Mouse (Mus musculus): ENCODE data around the gene Ndufv3. TPM values are rescaled to one million over a fixed set of nuclear protein-coding genes. Genes with fewer than 3 reads are reported as not detected.

Gene Ndufv3
- total RNA-seq, 1 experiment from 2014 or later = 547 TPM

DNA sequence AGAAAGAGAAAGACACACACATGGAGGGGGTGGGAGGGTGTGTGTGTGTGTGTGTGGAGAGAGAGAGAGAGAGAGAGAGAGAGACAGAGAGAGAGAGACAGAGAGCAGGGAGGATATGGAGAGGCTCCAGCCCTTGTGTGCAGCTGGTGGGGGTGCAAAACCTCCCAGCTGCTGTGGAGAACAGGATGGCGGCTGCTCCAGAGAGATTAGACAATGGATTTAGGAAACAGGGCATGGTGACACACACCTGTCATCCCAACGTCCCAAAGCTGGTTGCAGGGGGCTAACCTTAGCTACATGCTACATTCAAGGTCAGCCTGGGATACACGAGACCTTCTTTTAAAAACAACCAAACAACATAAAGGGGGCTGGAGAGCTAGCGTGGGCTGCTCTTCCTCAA lies 36.3 kb downstream of the Ndufv3 start:
- no peak for DNase-seq

DNA sequence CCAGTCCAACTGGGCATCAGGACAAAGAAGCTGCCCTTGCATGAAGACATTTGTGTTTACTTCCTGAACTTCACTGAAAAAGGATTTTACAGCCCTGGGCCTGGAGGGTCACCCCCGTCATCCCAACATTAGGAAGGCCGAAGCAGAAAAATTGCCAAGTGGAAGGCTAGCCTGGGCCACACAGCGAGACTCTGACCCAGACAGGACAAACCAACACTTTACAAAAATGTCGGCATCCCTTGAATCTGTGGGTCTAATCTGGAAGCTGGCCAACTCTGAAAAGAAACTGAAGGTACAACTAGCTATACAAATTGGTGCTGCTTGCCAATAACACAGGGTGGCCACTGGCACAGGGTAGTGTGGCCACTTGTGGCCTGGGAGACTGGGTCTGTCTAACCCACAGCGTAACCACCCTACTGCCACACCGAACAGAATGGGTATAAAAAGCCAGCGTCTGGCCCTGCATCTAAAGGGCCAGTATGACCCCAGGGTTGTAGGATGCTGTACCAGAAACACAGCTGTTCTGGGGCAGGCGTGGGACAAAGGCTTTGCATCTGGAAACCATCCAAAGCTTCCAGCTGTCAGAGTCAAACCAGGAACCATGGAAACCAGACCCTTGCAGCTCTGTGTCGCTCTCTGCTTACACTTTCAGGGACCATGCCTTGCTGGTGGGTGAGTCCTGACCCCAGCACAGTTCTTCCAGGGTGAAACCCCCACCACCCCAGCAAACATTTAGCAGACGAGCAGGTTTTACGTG lies 37.4 kb downstream of the Ndufv3 start:
- DNase-seq = no peak

DNA sequence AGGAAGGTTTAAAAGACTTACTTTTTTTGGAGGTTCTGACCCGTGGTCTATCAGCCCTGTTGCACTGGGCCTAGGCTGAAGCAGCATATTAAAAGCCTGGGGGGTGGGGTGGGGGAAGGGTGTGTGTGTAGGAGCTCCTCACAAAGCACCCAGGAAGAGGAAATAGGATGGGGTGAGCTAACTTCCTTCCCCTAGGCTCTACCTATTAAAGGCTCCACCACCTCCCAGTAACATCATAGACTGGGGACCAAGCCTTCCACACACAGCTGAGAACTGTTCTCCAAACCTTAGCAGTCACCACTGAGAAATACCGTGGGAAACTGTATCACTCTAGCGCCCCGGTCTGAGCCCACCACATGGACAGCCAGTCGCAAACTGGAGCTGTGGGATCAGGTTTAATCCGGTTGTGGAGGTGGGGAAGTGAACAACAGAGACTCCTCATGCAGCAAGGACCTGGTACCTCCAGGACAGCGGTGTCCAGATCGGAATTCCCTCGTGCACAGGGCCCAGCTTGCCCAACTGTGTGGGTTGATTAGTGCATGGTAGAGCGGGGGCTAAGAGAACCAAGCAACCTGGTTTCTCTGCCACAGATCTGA lies 38.1 kb downstream of the Ndufv3 start:
- no peak for DNase-seq

DNA sequence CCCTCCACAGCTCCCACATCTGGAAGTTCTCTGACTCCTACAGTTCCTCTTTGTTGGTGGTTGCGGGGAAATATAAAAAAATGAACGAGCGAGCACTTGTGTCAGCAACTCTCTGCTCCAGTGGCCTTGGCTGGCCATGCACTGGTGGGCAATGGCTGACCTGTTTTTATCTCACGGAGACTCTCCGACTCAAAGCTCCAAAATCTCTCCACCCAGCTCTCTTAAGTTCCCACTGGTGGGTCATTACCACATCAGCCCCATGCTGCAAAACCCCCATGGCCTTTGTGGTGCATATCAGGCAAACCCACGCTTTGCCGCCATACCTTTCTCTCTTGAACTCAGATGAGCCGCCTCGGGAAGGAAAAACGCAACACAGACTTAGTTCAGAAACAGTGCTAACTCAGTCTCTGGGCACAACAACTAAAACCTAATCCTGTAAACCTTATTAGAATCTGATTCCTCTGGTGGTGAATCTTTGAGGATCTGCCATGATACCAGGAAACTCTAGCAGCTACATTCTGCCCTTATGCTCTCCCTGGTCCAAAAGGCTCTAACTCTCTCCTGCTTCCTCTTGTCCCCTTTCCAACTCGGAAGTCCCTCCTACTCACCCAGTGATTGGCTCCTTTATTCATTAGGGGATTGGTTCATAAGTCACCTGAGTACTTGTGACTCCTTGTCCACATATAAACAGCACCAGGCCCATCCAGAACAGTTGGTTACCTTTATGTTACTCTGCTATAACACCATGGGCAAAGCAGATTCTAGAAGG lies 39.3 kb downstream of the Ndufv3 start:
- DNase-seq = no peak

DNA sequence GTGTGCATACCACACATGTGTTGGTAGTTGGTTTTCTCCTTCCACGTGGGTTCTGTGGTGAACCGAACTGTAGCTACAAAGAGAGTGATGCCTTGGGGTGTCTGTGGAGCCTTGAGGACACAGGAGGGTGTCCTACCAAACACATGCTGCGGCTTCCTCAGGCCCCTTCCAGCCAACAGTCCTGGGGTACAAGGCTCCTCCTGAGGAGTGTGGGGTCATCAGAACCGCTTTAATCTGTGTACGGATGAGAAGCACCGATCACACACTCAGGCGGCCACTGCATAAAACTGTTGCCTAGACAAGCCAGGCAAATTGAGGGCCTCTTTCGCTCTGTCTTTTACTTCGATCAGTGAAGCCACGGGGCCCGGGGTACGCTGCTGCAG lies 43.7 kb downstream of the Ndufv3 start:
- peak; percentile 58 for DNase-seq

DNA sequence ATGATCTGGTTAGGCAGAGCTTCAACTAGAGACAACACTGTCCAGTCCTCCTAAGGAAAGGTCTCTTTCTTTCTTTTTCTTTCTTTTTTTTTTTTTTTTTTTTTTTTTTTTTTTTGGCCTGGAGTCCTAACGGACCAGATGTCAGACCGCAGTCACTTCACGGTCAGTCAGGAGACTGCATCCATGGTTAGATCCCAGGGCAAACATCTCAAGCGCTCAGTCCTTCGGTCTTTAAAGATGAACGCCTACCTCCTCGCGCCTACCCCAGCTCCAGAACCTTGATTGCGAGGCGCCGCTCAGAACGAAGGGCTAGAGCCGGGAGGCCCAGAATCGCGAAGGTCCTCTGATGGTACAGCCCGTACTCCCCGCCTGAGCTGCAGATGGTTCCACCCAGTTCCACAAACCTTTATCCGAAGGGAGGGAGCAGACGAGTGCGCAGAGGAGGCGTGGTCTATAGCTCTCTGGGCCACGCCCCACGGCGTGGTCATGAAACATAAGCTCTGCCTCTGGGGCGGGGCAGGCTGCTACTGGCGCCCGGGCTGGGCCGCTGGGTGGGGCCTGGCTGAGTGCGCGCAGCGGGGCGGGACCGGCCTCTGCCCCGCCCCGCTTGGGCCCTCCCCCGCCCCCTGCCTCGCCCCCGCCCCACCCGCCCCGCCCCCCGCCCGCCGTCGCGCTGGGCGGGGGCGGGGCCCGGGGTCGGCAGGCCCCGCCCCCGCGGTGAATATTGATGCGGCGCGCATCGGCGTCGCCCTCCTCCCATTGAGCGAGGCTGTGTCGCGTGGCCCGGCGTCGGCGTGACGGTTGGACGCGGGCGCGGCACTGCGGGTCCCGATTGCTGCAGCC lies 44.3 kb downstream of the Ndufv3 start, which contains the start of gene Pknox1:
Pknox1 (plus strand) TSS at position 720 of the 843 bp plus-strand sequence.
- DNase-seq = peak; percentile 99

DNA sequence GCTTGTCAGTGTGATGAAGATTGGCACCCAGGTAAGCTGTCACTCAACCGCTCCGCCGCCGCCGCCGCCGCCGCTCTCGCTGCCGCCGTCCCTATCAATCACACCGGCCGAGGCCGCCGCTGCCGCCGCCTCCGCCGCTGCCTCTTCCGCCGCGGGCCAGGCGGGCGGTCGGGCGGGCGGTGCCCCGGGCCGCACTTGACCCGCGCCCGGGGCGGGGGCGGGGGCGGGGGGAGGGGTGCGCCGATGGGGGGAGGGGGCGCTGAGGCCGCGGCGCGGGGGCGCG lies 44.9 kb downstream of the Ndufv3 start:
- no peak for DNase-seq

DNA sequence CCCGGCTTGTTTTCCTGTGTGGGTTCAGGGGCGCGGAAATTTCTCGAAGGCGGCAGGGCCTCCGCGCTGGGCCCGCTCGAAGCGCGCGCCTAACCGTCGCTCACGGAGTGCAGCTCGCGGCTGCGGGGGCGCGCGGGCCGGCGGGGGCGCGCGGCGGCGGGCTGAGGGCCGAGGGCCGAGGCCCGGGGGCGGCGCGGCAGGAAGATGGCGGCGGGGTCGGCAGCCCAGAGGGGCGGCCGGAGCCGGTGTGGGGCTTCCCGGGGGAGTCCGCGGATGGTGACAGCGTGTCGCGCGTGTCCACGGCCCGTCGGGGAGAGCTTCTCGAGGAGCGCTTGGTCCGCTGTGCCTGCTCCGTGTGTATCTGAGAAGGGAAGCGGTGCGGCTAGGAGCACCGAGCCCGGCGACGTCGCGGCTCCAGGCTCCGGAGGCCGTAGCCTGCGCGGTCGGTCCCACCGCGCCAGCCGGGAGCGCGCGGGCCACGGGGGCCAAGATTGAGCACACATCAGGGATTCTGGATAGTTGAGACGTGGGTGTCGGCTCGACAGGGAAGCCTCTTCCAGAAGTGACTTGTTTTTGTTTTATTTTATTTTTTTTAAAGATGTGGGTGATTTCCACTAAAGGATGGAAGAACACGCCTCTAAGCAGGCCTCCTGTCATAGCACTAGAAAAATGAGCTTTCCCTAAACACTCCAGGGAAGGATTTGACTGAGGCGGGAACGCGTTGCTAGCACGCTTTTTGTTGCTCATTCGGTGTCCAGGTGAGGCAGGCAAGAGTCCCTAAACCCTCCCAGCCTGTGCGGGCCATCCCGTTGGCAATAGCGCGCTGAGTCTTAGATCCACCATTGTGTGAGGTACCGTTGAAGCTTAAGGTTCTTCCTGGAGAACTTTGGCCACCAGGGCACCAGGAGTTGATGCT lies 45.5 kb downstream of the Ndufv3 start:
- peak; percentile 79 for DNase-seq

DNA sequence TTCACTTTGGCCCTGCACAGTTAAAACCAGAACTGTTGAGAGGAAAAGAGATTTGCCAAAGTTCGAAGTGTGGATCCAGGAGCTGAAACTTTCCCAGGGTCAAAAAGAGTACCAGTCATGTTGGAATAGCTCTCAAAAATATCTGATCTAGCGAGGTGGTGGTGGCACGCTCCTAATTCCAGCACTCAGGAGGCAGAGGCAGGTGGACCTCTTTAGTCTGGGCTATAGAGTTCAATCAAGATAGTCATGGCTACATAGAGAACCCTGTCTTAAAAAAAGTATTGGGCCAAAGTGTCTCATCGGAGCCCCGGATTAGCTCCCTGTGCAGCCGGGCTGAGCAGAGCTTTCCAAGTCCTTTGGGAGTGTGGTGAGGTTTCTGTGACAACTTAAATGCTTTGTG lies 46.4 kb downstream of the Ndufv3 start:
- DNase-seq = no peak

DNA sequence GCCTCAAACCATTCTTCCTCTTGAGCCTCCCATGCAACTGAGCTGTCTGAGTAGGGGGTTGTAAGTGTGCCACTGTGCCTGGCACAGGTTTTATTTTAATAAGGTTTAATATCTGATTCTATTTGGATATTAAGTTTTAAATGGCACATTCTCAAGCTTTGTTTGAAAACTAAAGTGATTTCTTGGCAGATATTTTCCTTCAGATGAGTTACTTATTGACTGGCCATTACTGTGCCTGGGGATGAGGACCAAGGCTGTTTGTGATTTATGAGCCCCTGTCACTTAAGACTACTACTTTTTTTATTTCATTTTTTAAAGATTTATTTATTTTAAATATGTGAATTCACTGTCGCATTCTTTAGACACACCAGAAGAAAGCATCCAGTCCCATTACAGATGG lies 49.8 kb downstream of the Ndufv3 start:
- no peak for DNase-seq

DNA sequence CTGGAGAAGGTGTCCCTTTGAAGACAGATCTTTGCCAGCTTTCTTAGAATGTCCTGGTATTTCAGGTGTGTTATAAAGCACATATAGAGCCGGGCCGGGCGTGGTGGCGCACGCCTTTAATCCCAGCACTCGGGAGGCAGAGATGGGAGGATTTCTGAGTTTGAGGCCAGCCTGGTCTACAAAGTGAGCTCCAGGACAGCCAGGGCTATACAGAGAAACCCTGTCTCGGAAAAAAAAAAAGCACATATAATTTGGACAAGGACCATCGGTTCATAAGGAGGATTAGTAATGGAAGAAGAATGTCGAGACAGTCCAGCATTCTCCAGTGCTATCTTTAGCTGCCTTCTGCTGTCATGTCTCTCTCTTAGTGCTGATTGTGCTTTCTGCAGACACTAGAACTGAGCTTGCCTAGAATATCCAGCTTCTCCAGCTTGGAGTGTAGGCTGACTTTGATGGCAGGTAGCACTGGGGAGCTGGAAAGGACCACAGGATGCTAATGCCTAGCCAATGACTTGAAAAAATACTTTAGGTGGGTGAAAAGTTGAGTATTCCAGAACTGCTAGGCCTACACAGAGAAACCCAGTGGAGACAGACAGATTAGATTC lies 50.5 kb downstream of the Ndufv3 start:
- no peak for DNase-seq

DNA sequence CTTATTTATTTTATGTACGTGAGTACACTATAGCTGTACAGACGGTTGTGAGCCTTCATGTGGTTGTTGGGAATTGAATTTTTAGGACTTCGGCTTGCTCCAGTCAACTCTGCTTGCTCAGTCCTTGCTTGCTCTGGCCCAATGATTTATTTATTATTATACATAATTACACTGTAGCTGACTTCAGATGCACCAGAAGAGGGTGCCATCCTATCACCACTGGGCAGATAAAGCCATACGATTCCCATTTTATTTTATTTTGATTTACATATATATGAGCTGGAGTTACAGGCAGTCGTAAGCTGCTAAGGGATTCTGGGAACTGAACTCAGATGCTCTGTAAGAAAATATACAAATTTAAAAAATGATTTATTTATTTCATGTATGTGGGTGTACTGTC lies 51.8 kb downstream of the Ndufv3 start:
- DNase-seq = no peak

DNA sequence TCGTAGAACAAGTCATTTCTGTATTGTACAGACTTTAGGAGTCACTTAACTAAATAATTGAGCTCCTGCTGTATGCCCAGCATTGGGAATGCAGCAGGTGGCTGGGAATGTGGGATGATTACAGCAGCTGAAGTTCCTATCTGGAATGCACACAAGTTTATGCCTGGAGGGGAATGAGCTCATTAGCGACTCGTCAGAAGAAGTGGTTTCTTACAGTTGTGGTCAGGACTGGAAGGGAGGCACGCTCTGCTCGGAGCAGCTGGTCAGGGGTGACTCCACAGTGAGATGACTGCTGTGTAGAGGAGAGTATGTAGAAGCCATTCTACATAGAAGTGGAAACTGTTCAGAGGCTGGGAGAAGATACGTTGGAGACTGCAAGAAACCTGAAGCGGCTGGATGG lies 54.7 kb downstream of the Ndufv3 start:
- DNase-seq = no peak

DNA sequence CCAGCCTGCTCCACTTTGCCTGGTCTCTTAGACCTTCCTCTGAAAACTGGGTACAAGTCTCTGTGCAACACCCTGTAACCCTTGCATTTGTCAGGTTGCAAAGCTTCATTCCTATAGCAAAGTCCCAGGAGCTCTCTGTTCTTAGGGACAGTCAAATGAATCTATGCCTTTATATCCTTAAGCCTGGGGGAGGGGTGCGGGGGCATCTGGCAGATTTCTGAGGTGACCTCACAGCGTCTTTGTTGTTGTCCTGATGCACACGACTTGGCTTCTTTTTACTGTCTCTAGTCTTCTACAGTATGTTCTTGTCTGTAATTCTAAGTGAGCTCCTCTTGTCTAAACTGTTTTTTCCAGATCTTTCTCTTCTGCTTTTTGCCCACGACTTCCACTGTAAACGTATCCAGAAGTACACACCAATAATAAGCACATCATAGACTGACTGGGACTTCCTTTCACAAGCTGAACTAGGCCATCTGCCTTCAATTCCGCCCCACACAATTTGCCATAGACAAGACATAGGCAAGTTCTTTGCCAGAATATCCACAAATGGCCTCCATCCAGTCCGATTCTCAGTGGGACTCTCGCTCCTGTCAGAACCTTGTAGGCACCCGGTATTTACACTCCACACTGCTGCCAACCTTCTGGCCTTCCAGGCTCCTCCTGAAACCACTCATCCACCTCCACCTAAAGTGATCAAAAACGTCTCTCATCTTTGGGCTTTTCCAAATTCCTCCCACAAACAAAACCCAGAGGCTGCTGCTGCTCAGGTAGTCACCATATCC lies 56.7 kb downstream of the Ndufv3 start:
- no peak for DNase-seq

DNA sequence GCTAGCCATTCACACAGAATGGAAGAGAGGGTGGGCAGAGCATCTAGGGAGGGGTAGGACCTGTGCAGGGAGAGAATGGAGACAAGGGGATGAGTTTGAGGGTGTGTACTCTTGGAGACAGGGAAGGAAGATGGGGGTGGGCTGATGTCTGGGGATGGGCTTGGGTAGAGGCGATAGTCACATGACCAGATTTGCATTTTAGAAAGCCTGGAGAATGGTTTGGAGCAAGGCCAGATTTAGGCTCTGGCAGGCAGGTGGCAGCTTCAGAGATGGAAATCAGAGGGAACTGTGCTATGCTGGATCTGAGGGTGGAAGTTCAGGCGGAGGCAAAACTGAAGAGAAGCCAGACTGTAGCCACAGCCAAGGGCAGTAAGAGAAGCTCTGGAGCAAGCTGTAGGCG lies 60.4 kb downstream of the Ndufv3 start:
- no peak for DNase-seq

Small RNAs within 50 kb of the gene (microRNA-seq; reads per million reads assigned to microRNA genes)
- 0 to 0.38 reads per million in 2 experiments for gene Gm24970

Other genes with a start within 250 kb of the Ndufv3 start
- gene Rsph1, start 242.7 kb upstream of the Ndufv3 start, total RNA-seq (2021) = 6.4 and 6.7 TPM in 2 replicates
- 6.7 and 13.3 TPM in 2 replicates for gene Slc37a1, start 233.3 kb upstream of the Ndufv3 start, total RNA-seq (2021)
- gene Pde9a, start 133.9 kb upstream of the Ndufv3 start, total RNA-seq (2021) = 5.2 and 8.5 TPM in 2 replicates
- 22.2 and 26.3 TPM in 2 replicates for gene Wdr4, start 135 bp upstream of the Ndufv3 start, total RNA-seq (2021)
- 21.4 and 22.1 TPM in 2 replicates for gene Pknox1, start 44.6 kb downstream of the Ndufv3 start, total RNA-seq (2021)
- gene Cbs, start 117.1 kb downstream of the Ndufv3 start, total RNA-seq (2021) = 5.6 and 49.1 TPM in 2 replicates
- 144 and 165 TPM in 2 replicates for gene U2af1, start 138.8 kb downstream of the Ndufv3 start, total RNA-seq (2021)
- not detected in 2 replicates for gene Cryaa, start 157.7 kb downstream of the Ndufv3 start, total RNA-seq (2021)

All from adrenal gland, postnatal 14 days (tissue).